Mouse (Mus musculus): ENCODE measurements around the gene Enox1.

Enox1 gene

GRCm38 (mm10) chr14:77682888-77683555 is 526.5 kb downstream of the Enox1 start:
- no peak for DNase-seq (ENCODE audit: low spot score)

- no peak for DNase-seq (ENCODE audit: low spot score)
Measured at GRCm38 (mm10) chr14:77689816-77690215, 533.3 kb downstream of the Enox1 start.

GRCm38 (mm10) chr14:77705006-77705405 is 548.4 kb downstream of the Enox1 start:
- no peak for DNase-seq (ENCODE audit: low spot score)

GRCm38 (mm10) chr14:77706511-77707246 is 550.1 kb downstream of the Enox1 start:
- DNase-seq (ENCODE audit: low spot score) = no peak

- no peak for DNase-seq (ENCODE audit: low spot score)
Measured at GRCm38 (mm10) chr14:77707279-77707678, 550.7 kb downstream of the Enox1 start.

GRCm38 (mm10) chr14:77708354-77709150 is 552.0 kb downstream of the Enox1 start:
- DNase-seq (ENCODE audit: low spot score) = no peak

GRCm38 (mm10) chr14:77714931-77715535 is 558.5 kb downstream of the Enox1 start:
- DNase-seq (ENCODE audit: low spot score) = no peak

- DNase-seq (ENCODE audit: low spot score) = no peak
Measured at GRCm38 (mm10) chr14:77716981-77717380, 560.4 kb downstream of the Enox1 start.

GRCm38 (mm10) chr14:77718814-77719213 is 562.3 kb downstream of the Enox1 start:
- no peak for DNase-seq (ENCODE audit: low spot score)

- DNase-seq (ENCODE audit: low spot score) = no peak
Measured at GRCm38 (mm10) chr14:77738056-77738455, 581.5 kb downstream of the Enox1 start.

- DNase-seq (ENCODE audit: low spot score) = no peak
Measured at GRCm38 (mm10) chr14:77738751-77739365, 582.3 kb downstream of the Enox1 start.

GRCm38 (mm10) chr14:77739376-77739775 is 582.8 kb downstream of the Enox1 start:
- DNase-seq (ENCODE audit: low spot score) = no peak

GRCm38 (mm10) chr14:77744638-77745240 is 588.2 kb downstream of the Enox1 start:
- no peak for DNase-seq (ENCODE audit: low spot score)

GRCm38 (mm10) chr14:77748920-77749319 is 592.4 kb downstream of the Enox1 start:
- DNase-seq (ENCODE audit: low spot score) = no peak

Measured in testis, postnatal 14 days (tissue).